Mouse (Mus musculus): ENCODE results near the gene Lyst.

DNA sequence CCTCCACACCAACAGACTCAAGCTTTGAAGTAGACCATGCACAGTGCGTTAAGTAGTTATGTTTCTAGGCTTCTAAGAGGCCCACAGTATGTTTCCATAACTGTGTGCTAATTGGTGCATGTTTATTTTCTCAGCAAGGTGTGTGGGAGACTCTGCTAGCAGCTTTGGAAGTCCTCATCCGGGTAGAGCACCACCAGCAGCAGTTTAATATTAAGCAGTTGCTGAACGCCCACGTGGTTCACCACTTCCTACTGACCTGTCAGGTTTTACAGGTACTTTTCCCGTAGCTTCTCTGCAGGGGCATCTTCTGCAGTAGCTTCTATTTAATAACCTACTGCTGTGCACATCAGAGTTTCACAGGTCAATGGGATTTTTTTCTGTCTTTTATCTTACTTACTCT lies 80.5 kb downstream of the Lyst start:
- TF ChIP-seq EP300 (IDR thresholded peaks at IDR 0.05; ENCODE audit: low read depth) = no peak
- no peak for TF ChIP-seq CTCF (IDR thresholded peaks at IDR 0.05; ENCODE audit: low read depth)

Data from heart, postnatal 0 days (tissue).